In genomic region chr2:128128532-128128931, GRCm38 (mm10) we compare ENCODE assay signal across 8 mouse cellular contexts. TPM values are rescaled to one million over a fixed set of nuclear protein-coding genes. Genes with fewer than 3 reads are reported as not detected.
DNase-seq lines count a peak whose midpoint lies in the region; ATAC-seq and TF ChIP-seq lines count a peak whose summit lies in the region.

No protein-coding gene starts in this region.

- peaks cover 58% of the 10 kb centered on the region for H3K4me1 ChIP-seq in megakaryocyte, embryonic 14.5 days
- peaks cover 30% of the 10 kb centered on the region for H3K4me1 ChIP-seq in limb, embryonic 14.5 days (ENCODE audit: control insufficient read depth, insufficient read depth, low read length)
- H3K4me1 ChIP-seq in stomach, embryonic 15.5 days = peaks cover 22% of the 10 kb centered on the region

- TF ChIP-seq POLR2A in limb, embryonic 14.5 days (IDR thresholded peaks at IDR 0.05; ENCODE audit: borderline replicate concordance, extremely low read depth, insufficient read depth, insufficient read length) = no peak

- H3K4me2 ChIP-seq in limb, embryonic 14.5 days (replicated peaks; ENCODE audit: low read depth, low read length, severe bottlenecking) = peak overlapping the region; percentile 98
- H3K4me2 ChIP-seq in stomach, embryonic 15.5 days = peak overlapping the region; percentile 95

- WGBS in limb, embryonic 14.5 days = 16% methylated on average over 10 of the region's 10 CpGs
- WGBS in stomach, embryonic 15.5 days = 38% methylated on average over 10 of the region's 10 CpGs

- DNase-seq in embryo, embryonic 11 days = peak; percentile 8
- no peak for DNase-seq in embryo, embryonic 10 days (ENCODE audit: low spot score)
- DNase-seq in limb, embryonic 14.5 days (ENCODE audit: low spot score) = no peak
- no peak for DNase-seq in retina, postnatal 1 day
- DNase-seq in cerebellum, adult 9-11 months = no peak

- no peaks in the 10 kb centered on the region for H3K9me3 ChIP-seq in megakaryocyte, embryonic 14.5 days
- H3K9me3 ChIP-seq in limb, embryonic 14.5 days (ENCODE audit: control insufficient read depth, low read length) = no peaks in the 10 kb centered on the region
- no peaks in the 10 kb centered on the region for H3K9me3 ChIP-seq in stomach, embryonic 15.5 days

- ATAC-seq in megakaryocyte, adult 5-6 weeks (ENCODE audit: poor library complexity, severe bottlenecking) = no peak
- ATAC-seq in limb, embryonic 14.5 days (ENCODE audit: low FRiP score, low read depth) = no peak
- ATAC-seq in stomach, embryonic 15.5 days (ENCODE audit: insufficient read depth, low FRiP score, low read depth) = no peak

- H3K27me3 ChIP-seq in megakaryocyte, embryonic 14.5 days (replicated peaks) = peaks cover 64% of the 10 kb centered on the region
- peaks cover 17% of the 10 kb centered on the region for H3K27me3 ChIP-seq in limb, embryonic 14.5 days (ENCODE audit: control insufficient read depth, insufficient read depth, low read length)
- peaks cover 7% of the 10 kb centered on the region for H3K27me3 ChIP-seq in stomach, embryonic 15.5 days (replicated peaks)

- peak overlapping the region; percentile 92; the same call in 1 of the 2 replicates for H3K27ac ChIP-seq in limb, embryonic 14.5 days (replicated peaks; ENCODE audit: low read depth, low read length)
- H3K27ac ChIP-seq in stomach, embryonic 15.5 days = no peak overlapping the region

- peak overlapping the region; percentile 97 for H3K4me3 ChIP-seq in megakaryocyte, embryonic 14.5 days (replicated peaks)
- H3K4me3 ChIP-seq in limb, embryonic 14.5 days (replicated peaks; ENCODE audit: low read length) = peak overlapping the region; percentile 66
- H3K4me3 ChIP-seq in stomach, embryonic 15.5 days (replicated peaks) = peak overlapping the region; percentile 70

- peaks cover 36% of the 10 kb centered on the region for H3K36me3 ChIP-seq in megakaryocyte, embryonic 14.5 days (replicated peaks; ENCODE audit: low read length)
- H3K36me3 ChIP-seq in limb, embryonic 14.5 days (ENCODE audit: control insufficient read depth, insufficient read depth, low read length) = peaks cover 26% of the 10 kb centered on the region
- peaks cover 3% of the 10 kb centered on the region; the same call in 1 of the 2 replicates for H3K36me3 ChIP-seq in stomach, embryonic 15.5 days

- H3K9ac ChIP-seq in limb, embryonic 14.5 days (ENCODE audit: low read depth, low read length, severe bottlenecking) = peak overlapping the region; percentile 77
- H3K9ac ChIP-seq in stomach, embryonic 15.5 days = peak overlapping the region; percentile 49; the same call in 1 of the 2 replicates

RNA-seq across cellular contexts. Expression of gene Bcl2l11, which starts 2.7 kb away (rescaled TPM):
- polyA plus RNA-seq in megakaryocyte, embryonic 14.5 days (2012; ENCODE audit: insufficient read depth, low replicate concordance) = 13.1 and 21.8 TPM in 2 replicates
- total RNA-seq in megakaryocyte, adult 5-6 weeks (2015) = 16.8 and 21.2 TPM in 2 replicates
- 15.1 and 20.4 TPM in 2 replicates for total RNA-seq in megakaryocyte, adult 5-6 weeks (2017)
- polyA plus RNA-seq in limb, embryonic 14.5 days (2012; rRNA removed) = 30.5 and 34.6 TPM in 2 replicates
- polyA plus RNA-seq in limb, embryonic 14.5 days (2014; fragmentation: Nextera tagmentation; extraction: Ambion mirVana) = 18.3 and 22.7 TPM in 2 replicates
- polyA plus RNA-seq in stomach, embryonic 15.5 days (2015; fragmentation: Nextera tagmentation; extraction: Ambion mirVana) = 17.4 and 19.9 TPM in 2 replicates
